Mouse (Mus musculus) midbrain, embryonic 14.5 days (tissue): ENCODE results near the gene Zfp771. TPM values are rescaled to one million over a fixed set of nuclear protein-coding genes. Genes with fewer than 3 reads are reported as not detected.

ENCODE experiments used
- ATAC-seq: fragments of 200-750 bp; cut with Nextera tagmentation; 2 replicates; pipeline ENCODE4 v1.8.0; 2017; ENCODE audit warnings: moderate number of reproducible peaks, moderate library complexity; ENCODE audit not compliant: low FRiP score, low TSS enrichment
- DNase-seq: peaks from one replicate; pipeline ENCODE4 v3.0.0-alpha.2; 2015
- H3K27ac ChIP-seq: fragments of 300-500 bp; sonication (generic); replicated peaks from 2 replicates; pipeline ENCODE4 v1.5.1; 2014; ENCODE audit warnings: mild to moderate bottlenecking, low read depth, low read length, moderate library complexity
- H3K27me3 ChIP-seq: fragments of 300-500 bp; sonication (generic); 2 replicates; pipeline ENCODE4 v1.6.1; 2014; ENCODE audit warnings: low read length, control low read depth, mixed read lengths; ENCODE audit not compliant: control insufficient read depth, insufficient read depth
- H3K36me3 ChIP-seq: fragments of 300-500 bp; sonication (generic); 2 replicates; pipeline ENCODE4 v1.6.1; 2014; ENCODE audit warnings: low read length, control low read depth; ENCODE audit not compliant: control insufficient read depth, insufficient read depth
- H3K4me1 ChIP-seq: fragments of 300-500 bp; sonication (generic); 2 replicates; pipeline ENCODE4 v1.6.1; 2014; ENCODE audit warnings: mild to moderate bottlenecking, antibody characterized with exemption, low read length, control low read depth; ENCODE audit not compliant: control insufficient read depth, insufficient read depth
- H3K4me2 ChIP-seq: fragments of 300-500 bp; sonication (generic); 2 replicates; pipeline ENCODE4 v1.6.1; 2014; ENCODE audit warnings: mild to moderate bottlenecking, low read length, moderate library complexity
- H3K4me3 ChIP-seq: fragments of 300-500 bp; sonication (generic); replicated peaks from 2 replicates; pipeline ENCODE4 v1.5.1; 2014; ENCODE audit warnings: low read depth, low read length
- H3K9ac ChIP-seq: fragments of 300-500 bp; sonication (generic); replicated peaks from 2 replicates; pipeline ENCODE4 v1.6.1; 2014; ENCODE audit warnings: mild to moderate bottlenecking, low read length, moderate library complexity
- H3K9me3 ChIP-seq: fragments of 300-500 bp; sonication (generic); 2 replicates; pipeline ENCODE4 v1.6.1; 2016; ENCODE audit warnings: low read length, control low read depth, mixed read lengths; ENCODE audit not compliant: control insufficient read depth
- WGBS: fragments of 180-500 bp; shearing (Covaris S2); extraction: QIAGEN DNeasy Blood & Tissue Kit; methylation state at CpG from one replicate; pipeline ENCODE4 v1.1.7; 2014; 5-methylcytosine and 5-hydroxymethylcytosine counted together
- polyA plus RNA-seq: library from polyadenylated mRNA; unstranded; fragments of >200 nt; fragmentation: Nextera tagmentation; extraction: Ambion mirVana; gene quantifications from 2 replicates; pipeline ENCODE4 v1.2.1, GENCODE M21; 2014

Zfp771 gene
- polyA plus RNA-seq, 1 experiment from 2014 or later: 55.2 TPM

GRCm38 (mm10) chr7:127282190-127282589 is 38.1 kb downstream of the Zfp771 start:
- WGBS: 86% methylated on average over 2 of the region's 2 CpGs
- no peak overlapping the region for H3K4me2 ChIP-seq
- H3K27me3 ChIP-seq: no peaks in the 10 kb centered on the region
- H3K27ac ChIP-seq: no peak overlapping the region
- no peak for DNase-seq
- ATAC-seq: no peak
- H3K4me1 ChIP-seq: no peaks in the 10 kb centered on the region
- no peaks in the 10 kb centered on the region for H3K9me3 ChIP-seq
- H3K9ac ChIP-seq: no peak overlapping the region
- no peak overlapping the region for H3K4me3 ChIP-seq
- H3K36me3 ChIP-seq: no peaks in the 10 kb centered on the region

- ATAC-seq (no peak), DNase-seq (no peak)
- Histone ChIP-seq H3K36me3 (no peaks in the 10 kb centered on the region), H3K9me3 (0 out of 2 replicates have a peak, but pooled peaks cover 3% of the 10 kb centered on the region), H3K4me2 (no peak overlapping the region), H3K4me3 (no peak overlapping the region), H3K27ac (no peak overlapping the region), H3K9ac (no peak overlapping the region), H3K27me3 (no peaks in the 10 kb centered on the region), H3K4me1 (no peaks in the 10 kb centered on the region)
- 77% methylated on average over 10 of the region's 10 CpGs for WGBS
These were observed 41.1 kb downstream of the Zfp771 start for GRCm38 (mm10) chr7:127285154-127285553.

GRCm38 (mm10) chr7:127287940-127288339 is 43.9 kb downstream of the Zfp771 start:
- DNase-seq: peak; percentile 3
- 71% methylated on average over 1 of the region's 1 CpGs for WGBS
- Histone ChIP-seq H3K4me1 (no peaks in the 10 kb centered on the region), H3K27ac (no peak overlapping the region), H3K4me2 (no peak overlapping the region), H3K9ac (no peak overlapping the region), H3K36me3 (no peaks in the 10 kb centered on the region), H3K27me3 (no peaks in the 10 kb centered on the region), H3K9me3 (0 out of 2 replicates have a peak, but pooled peaks cover 3% of the 10 kb centered on the region), H3K4me3 (no peak overlapping the region)
- no peak for ATAC-seq

- H3K27me3 ChIP-seq: no peaks in the 10 kb centered on the region
- no peak overlapping the region for H3K27ac ChIP-seq
- H3K4me3 ChIP-seq: no peak overlapping the region
- ATAC-seq: no peak
- 86% methylated on average over 2 of the region's 2 CpGs for WGBS
- H3K9ac ChIP-seq: no peak overlapping the region
- no peaks in the 10 kb centered on the region for H3K4me1 ChIP-seq
- H3K9me3 ChIP-seq: 0 out of 2 replicates have a peak, but pooled peaks cover 3% of the 10 kb centered on the region
- no peak for DNase-seq
- no peak overlapping the region for H3K4me2 ChIP-seq
- no peaks in the 10 kb centered on the region for H3K36me3 ChIP-seq
These were observed 45.2 kb downstream of the Zfp771 start for GRCm38 (mm10) chr7:127289306-127289705.

DNA sequence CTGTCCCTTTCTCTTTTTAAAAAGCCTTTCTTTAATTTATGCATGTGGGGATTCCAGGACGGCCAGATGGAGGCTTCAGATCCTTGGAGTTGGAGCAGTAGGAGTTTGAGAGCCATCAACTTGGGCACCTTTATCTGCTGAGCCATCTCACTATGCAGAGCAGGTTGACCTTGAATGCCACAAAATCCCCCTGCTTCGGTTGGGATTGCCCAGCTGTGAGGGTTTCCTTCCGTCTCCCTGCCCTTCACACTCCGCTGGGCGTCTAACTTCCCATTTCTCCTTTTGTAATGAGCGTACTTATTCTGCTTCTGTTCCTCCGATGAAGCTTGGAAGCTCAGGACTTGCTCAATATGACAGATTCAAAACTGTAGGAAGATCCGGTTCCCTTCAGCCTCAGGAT is 46.1 kb downstream of the Zfp771 start:
- no peak for DNase-seq
- ATAC-seq: no peak
- H3K4me1 ChIP-seq: no peaks in the 10 kb centered on the region
- no peak overlapping the region for H3K4me3 ChIP-seq
- 55% methylated on average over 8 of the region's 8 CpGs for WGBS
- no peak overlapping the region for H3K9ac ChIP-seq
- no peak overlapping the region for H3K4me2 ChIP-seq
- H3K9me3 ChIP-seq: 0 out of 2 replicates have a peak, but pooled peaks cover 3% of the 10 kb centered on the region
- no peaks in the 10 kb centered on the region for H3K36me3 ChIP-seq
- no peak overlapping the region for H3K27ac ChIP-seq
- H3K27me3 ChIP-seq: no peaks in the 10 kb centered on the region

GRCm38 (mm10) chr7:127296098-127296497 is 52.0 kb downstream of the Zfp771 start, which contains the start of gene Itgal:
Gene Itgal (plus strand): TSS chr7:127296260.
- 86% methylated on average over 11 of the region's 11 CpGs for WGBS
- ATAC-seq: no peak
- Histone ChIP-seq H3K36me3 (no peaks in the 10 kb centered on the region), H3K9ac (no peak within 1 kb of the TSS), H3K4me2 (no peak within 1 kb of the TSS), H3K9me3 (no peaks in the 10 kb centered on the region), H3K4me1 (no peaks in the 10 kb centered on the region), H3K27ac (no peak within 1 kb of the TSS), H3K4me3 (no peak within 1 kb of the TSS), H3K27me3 (no peaks in the 10 kb centered on the region)
- no peak for DNase-seq

- ATAC-seq: no peak
- no peak for DNase-seq
These were observed 52.9 kb downstream of the Zfp771 start for GRCm38 (mm10) chr7:127296786-127297555.

GRCm38 (mm10) chr7:127297586-127298193 is 53.6 kb downstream of the Zfp771 start:
- Histone ChIP-seq H3K36me3 (no peaks in the 10 kb centered on the region), H3K9me3 (no peaks in the 10 kb centered on the region), H3K27ac (no peak overlapping the region), H3K4me3 (no peak overlapping the region), H3K4me2 (no peak overlapping the region), H3K27me3 (no peaks in the 10 kb centered on the region), H3K4me1 (no peaks in the 10 kb centered on the region), H3K9ac (no peak overlapping the region)
- ATAC-seq (no peak), DNase-seq (no peak)
- 96% methylated on average over 5 of the region's 5 CpGs for WGBS

More at GRCm38 (mm10) chr7:127296786-127297555, 52.9 kb downstream of the Zfp771 start:
- Histone ChIP-seq H3K4me2 (no peak overlapping the region), H3K4me3 (no peak overlapping the region), H3K9me3 (no peaks in the 10 kb centered on the region), H3K4me1 (no peaks in the 10 kb centered on the region), H3K27ac (no peak overlapping the region), H3K9ac (no peak overlapping the region), H3K27me3 (no peaks in the 10 kb centered on the region), H3K36me3 (no peaks in the 10 kb centered on the region)
- 82% methylated on average over 5 of the region's 5 CpGs for WGBS
